Mouse (Mus musculus): ENCODE measurements around the gene Nr1h2. TPM values are rescaled to one million over a fixed set of nuclear protein-coding genes. Genes with fewer than 3 reads are reported as not detected.

Nr1h2 gene
- polyA plus RNA-seq, 1 experiment from 2014 or later, result 65.6 TPM

DNA sequence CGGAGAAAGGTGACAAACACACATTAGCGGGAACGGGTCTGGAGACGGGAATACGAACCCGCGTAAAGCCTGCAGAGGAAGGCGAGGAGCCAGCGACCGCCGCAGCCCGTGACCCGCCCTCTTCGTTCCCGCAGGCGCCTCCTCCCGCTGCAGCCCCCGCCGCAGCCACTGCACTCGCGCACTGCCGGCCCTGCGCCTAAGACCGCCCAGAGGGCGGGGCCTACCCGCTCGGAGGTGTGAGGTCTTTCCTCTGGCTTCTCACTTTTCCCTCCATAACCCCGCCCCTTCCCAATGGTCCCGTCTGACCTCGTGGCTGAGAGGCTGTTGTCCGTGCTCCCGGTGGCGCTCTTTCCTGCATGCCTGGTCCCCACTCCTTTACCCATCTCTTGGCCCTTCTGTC is 35.4 kb upstream of the Nr1h2 start:
- under 1% methylated on average over 31 of the region's 33 CpGs for WGBS

DNA sequence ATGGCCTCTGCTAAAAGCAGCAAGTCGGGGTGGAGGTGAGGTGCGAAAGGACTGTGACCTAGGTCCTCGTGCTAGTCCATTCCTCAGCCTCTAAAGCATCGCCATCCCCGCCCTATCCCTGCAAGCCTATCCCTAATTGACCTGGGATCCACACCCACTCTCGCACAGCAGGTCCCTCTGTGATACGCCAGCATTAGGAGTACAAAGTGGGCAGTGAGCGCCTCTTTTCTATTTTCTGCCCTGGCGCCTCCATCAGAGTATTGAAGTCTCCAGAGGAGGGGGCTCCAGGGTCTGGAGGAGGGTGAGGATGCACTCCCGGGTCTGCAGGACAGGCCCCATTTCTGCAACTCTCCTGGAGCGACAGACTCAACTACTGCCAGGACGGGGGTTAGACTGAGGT is 34.6 kb upstream of the Nr1h2 start:
- peaks cover 3% of the 10 kb centered on the region; the same call in 1 of the 2 replicates for H3K4me1 ChIP-seq (replicated peaks; ENCODE audit: control insufficient read depth, insufficient read depth, low read length)
- peaks cover 90% of the 10 kb centered on the region for H3K27me3 ChIP-seq (replicated peaks; ENCODE audit: control insufficient read depth, insufficient read depth, low read length)
- H3K36me3 ChIP-seq (ENCODE audit: control insufficient read depth, insufficient read depth, low read length), result no peaks in the 10 kb centered on the region
- H3K4me3 ChIP-seq (ENCODE audit: low read depth, low read length), result no peak overlapping the region
- 13% methylated on average over 12 of the region's 12 CpGs for WGBS
- H3K9ac ChIP-seq (ENCODE audit: low read depth, low read length), result no peak overlapping the region
- peak overlapping the region; percentile 68 for H3K4me2 ChIP-seq
- H3K9me3 ChIP-seq (ENCODE audit: control insufficient read depth, low read length), result no peaks in the 10 kb centered on the region
- DNase-seq (ENCODE audit: low spot score) (no peak), ATAC-seq (replicated peaks; ENCODE audit: low FRiP score) (no peak)
- H3K27ac ChIP-seq (ENCODE audit: low read depth, low read length), result no peak overlapping the region

More for the DNA sequence above, 35.4 kb upstream of the Nr1h2 start:
- peak; percentile 71 for DNase-seq (ENCODE audit: low spot score)
- peak overlapping the region; percentile 44 for H3K4me3 ChIP-seq (ENCODE audit: low read depth, low read length)
- peaks cover 3% of the 10 kb centered on the region; the same call in 1 of the 2 replicates for H3K4me1 ChIP-seq (replicated peaks; ENCODE audit: control insufficient read depth, insufficient read depth, low read length)
- no peak overlapping the region for H3K9ac ChIP-seq (ENCODE audit: low read depth, low read length)
- ATAC-seq (replicated peaks; ENCODE audit: low FRiP score), result peak; percentile 35; the same call in 1 of the 2 replicates
- H3K27ac ChIP-seq (ENCODE audit: low read depth, low read length), result no peak overlapping the region
- no peaks in the 10 kb centered on the region for H3K9me3 ChIP-seq (ENCODE audit: control insufficient read depth, low read length)
- H3K27me3 ChIP-seq (replicated peaks; ENCODE audit: control insufficient read depth, insufficient read depth, low read length), result peaks cover 98% of the 10 kb centered on the region
- no peaks in the 10 kb centered on the region for H3K36me3 ChIP-seq (ENCODE audit: control insufficient read depth, insufficient read depth, low read length)
- peak overlapping the region; percentile 68 for H3K4me2 ChIP-seq

DNA sequence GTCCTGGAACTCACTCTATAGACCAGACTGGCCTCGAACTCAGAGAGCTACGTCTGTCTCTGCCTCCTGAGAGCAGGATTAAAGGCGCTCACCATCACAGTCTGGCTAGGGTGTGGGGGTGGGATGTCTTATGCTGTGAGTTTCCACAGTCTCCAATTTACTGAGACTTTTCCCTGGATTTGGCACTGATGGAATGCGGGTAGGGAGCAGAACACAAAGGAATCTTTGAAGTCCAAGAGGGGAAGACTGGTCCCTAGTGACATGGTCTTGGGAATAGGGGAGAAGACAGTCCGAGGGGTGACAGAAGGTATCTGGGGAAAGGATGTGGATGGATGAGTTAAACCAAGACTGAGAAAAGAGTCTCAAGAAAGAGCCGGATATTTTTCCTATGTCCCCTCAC is 33.9 kb upstream of the Nr1h2 start:
- WGBS, result 39% methylated on average over 6 of the region's 6 CpGs
- H3K9me3 ChIP-seq (ENCODE audit: control insufficient read depth, low read length), result no peaks in the 10 kb centered on the region
- peak overlapping the region; percentile 7; the same call in 1 of the 2 replicates for H3K4me3 ChIP-seq (ENCODE audit: low read depth, low read length)
- H3K4me2 ChIP-seq, result no peak overlapping the region
- ATAC-seq (replicated peaks; ENCODE audit: low FRiP score) (no peak), DNase-seq (ENCODE audit: low spot score) (no peak)
- H3K36me3 ChIP-seq (ENCODE audit: control insufficient read depth, insufficient read depth, low read length), result no peaks in the 10 kb centered on the region
- no peak overlapping the region for H3K9ac ChIP-seq (ENCODE audit: low read depth, low read length)
- no peak overlapping the region for H3K27ac ChIP-seq (ENCODE audit: low read depth, low read length)
- peaks cover 84% of the 10 kb centered on the region for H3K27me3 ChIP-seq (replicated peaks; ENCODE audit: control insufficient read depth, insufficient read depth, low read length)
- H3K4me1 ChIP-seq (replicated peaks; ENCODE audit: control insufficient read depth, insufficient read depth, low read length), result peaks cover 3% of the 10 kb centered on the region; the same call in 1 of the 2 replicates

DNA sequence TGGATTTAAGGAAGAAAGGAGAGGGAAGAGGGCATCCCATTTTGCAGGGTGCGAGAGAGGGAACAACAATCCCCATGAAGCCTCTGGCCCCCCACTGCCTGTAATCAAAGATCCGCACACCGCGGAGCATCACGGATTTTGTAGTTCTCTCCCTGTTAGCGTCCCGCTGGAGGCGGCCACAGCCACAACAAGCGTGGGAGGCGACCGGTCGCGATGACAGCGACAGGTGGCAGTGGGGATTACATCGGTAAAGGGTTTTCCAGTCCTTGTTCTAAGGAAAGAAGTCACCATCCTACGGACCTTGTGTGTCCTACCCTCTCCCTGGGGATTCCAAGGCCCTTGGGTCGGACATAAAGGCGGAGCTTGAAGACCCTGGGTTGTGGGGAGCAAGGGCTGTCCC is 33.2 kb upstream of the Nr1h2 start:
- Histone ChIP-seq H3K4me1 (replicated peaks; ENCODE audit: control insufficient read depth, insufficient read depth, low read length) (peaks cover 3% of the 10 kb centered on the region; the same call in 1 of the 2 replicates), H3K36me3 (ENCODE audit: control insufficient read depth, insufficient read depth, low read length) (no peaks in the 10 kb centered on the region), H3K4me2 (peak overlapping the region; percentile 45), H3K27me3 (replicated peaks; ENCODE audit: control insufficient read depth, insufficient read depth, low read length) (peaks cover 81% of the 10 kb centered on the region), H3K27ac (ENCODE audit: low read depth, low read length) (no peak overlapping the region), H3K9me3 (ENCODE audit: control insufficient read depth, low read length) (no peaks in the 10 kb centered on the region), H3K9ac (ENCODE audit: low read depth, low read length) (no peak overlapping the region), H3K4me3 (ENCODE audit: low read depth, low read length) (peak overlapping the region; percentile 20; the same call in 1 of the 2 replicates)
- DNase-seq (ENCODE audit: low spot score) (no peak), ATAC-seq (replicated peaks; ENCODE audit: low FRiP score) (no peak)
- WGBS, result 1% methylated on average over 18 of the region's 18 CpGs

DNA sequence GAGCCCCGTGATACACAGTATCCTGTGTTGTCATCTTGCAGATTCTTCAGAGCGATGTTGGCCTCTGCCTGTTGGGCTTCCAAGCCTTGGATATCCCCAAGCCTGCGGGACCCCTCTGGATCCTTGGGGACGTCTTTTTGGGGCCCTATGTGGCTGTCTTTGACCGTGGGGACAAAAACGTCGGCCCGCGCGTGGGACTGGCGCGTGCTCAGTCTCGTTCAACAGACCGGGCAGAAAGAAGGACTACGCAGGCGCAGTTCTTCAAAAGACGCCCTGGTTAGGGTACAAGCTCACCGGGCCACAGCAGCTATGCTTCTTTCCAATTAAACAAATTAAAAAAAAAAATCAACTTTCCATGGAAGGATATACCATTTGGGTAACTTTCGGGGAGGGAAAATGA is 32.8 kb upstream of the Nr1h2 start:
- Histone ChIP-seq H3K4me2 (peak overlapping the region; percentile 45), H3K4me3 (ENCODE audit: low read depth, low read length) (peak overlapping the region; percentile 20; the same call in 1 of the 2 replicates), H3K9ac (ENCODE audit: low read depth, low read length) (no peak overlapping the region), H3K27ac (ENCODE audit: low read depth, low read length) (no peak overlapping the region), H3K27me3 (replicated peaks; ENCODE audit: control insufficient read depth, insufficient read depth, low read length) (peaks cover 78% of the 10 kb centered on the region), H3K4me1 (replicated peaks; ENCODE audit: control insufficient read depth, insufficient read depth, low read length) (peaks cover 3% of the 10 kb centered on the region; the same call in 1 of the 2 replicates), H3K36me3 (ENCODE audit: control insufficient read depth, insufficient read depth, low read length) (no peaks in the 10 kb centered on the region), H3K9me3 (ENCODE audit: control insufficient read depth, low read length) (no peaks in the 10 kb centered on the region)
- ATAC-seq (replicated peaks; ENCODE audit: low FRiP score), result no peak
- WGBS, result 16% methylated on average over 19 of the region's 19 CpGs
- DNase-seq (ENCODE audit: low spot score), result no peak

DNA sequence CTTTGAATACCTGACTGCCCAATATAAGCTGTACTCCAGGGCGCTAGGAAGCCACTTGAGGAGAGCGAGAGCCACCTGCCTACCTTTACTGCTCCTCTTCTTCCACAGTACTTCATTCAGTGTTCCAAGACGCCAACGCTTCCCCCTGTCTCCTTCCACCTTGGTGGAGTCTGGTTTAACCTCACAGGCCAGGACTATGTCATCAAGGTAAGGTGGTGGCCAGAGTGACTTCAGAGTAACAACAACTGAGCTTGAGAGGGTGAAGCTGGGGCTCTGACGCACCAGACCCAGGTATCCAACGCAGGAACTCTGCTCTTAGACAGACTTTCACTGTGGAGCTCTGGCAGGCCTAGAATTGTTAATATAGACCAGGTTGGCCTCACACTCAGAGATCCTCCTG is 31.9 kb upstream of the Nr1h2 start:
- DNase-seq (ENCODE audit: low spot score) (no peak), ATAC-seq (replicated peaks; ENCODE audit: low FRiP score) (no peak)
- Histone ChIP-seq H3K9me3 (ENCODE audit: control insufficient read depth, low read length) (no peaks in the 10 kb centered on the region), H3K27me3 (replicated peaks; ENCODE audit: control insufficient read depth, insufficient read depth, low read length) (peaks cover 69% of the 10 kb centered on the region), H3K4me1 (replicated peaks; ENCODE audit: control insufficient read depth, insufficient read depth, low read length) (peaks cover 3% of the 10 kb centered on the region; the same call in 1 of the 2 replicates), H3K27ac (ENCODE audit: low read depth, low read length) (no peak overlapping the region), H3K4me2 (no peak overlapping the region), H3K4me3 (ENCODE audit: low read depth, low read length) (no peak overlapping the region), H3K9ac (ENCODE audit: low read depth, low read length) (no peak overlapping the region), H3K36me3 (ENCODE audit: control insufficient read depth, insufficient read depth, low read length) (no peaks in the 10 kb centered on the region)
- WGBS, result 77% methylated on average over 6 of the region's 6 CpGs

DNA sequence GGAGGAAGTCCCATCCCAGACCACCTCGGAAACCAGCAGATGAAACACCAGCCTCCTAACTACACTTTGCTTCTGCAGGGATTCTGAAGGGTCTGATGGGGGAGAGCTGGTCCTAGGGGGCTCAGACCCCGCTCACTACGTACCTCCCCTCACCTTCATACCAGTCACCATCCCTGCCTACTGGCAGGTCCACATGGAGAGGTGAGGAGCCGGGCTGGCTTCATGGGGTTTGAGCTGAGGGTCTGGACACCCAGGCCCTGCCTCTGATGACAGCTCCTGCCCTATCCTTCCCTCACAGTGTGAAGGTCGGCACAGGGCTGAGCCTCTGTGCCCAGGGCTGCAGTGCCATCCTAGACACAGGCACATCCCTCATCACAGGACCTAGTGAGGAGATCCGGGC is 31.2 kb upstream of the Nr1h2 start:
- Histone ChIP-seq H3K9me3 (ENCODE audit: control insufficient read depth, low read length) (no peaks in the 10 kb centered on the region), H3K4me3 (ENCODE audit: low read depth, low read length) (no peak overlapping the region), H3K27ac (ENCODE audit: low read depth, low read length) (no peak overlapping the region), H3K9ac (ENCODE audit: low read depth, low read length) (no peak overlapping the region), H3K4me2 (no peak overlapping the region), H3K36me3 (ENCODE audit: control insufficient read depth, insufficient read depth, low read length) (no peaks in the 10 kb centered on the region), H3K27me3 (replicated peaks; ENCODE audit: control insufficient read depth, insufficient read depth, low read length) (peaks cover 66% of the 10 kb centered on the region), H3K4me1 (replicated peaks; ENCODE audit: control insufficient read depth, insufficient read depth, low read length) (peaks cover 3% of the 10 kb centered on the region; the same call in 1 of the 2 replicates)
- DNase-seq (ENCODE audit: low spot score) (no peak), ATAC-seq (replicated peaks; ENCODE audit: low FRiP score) (no peak)
- 81% methylated on average over 6 of the region's 6 CpGs for WGBS

DNA sequence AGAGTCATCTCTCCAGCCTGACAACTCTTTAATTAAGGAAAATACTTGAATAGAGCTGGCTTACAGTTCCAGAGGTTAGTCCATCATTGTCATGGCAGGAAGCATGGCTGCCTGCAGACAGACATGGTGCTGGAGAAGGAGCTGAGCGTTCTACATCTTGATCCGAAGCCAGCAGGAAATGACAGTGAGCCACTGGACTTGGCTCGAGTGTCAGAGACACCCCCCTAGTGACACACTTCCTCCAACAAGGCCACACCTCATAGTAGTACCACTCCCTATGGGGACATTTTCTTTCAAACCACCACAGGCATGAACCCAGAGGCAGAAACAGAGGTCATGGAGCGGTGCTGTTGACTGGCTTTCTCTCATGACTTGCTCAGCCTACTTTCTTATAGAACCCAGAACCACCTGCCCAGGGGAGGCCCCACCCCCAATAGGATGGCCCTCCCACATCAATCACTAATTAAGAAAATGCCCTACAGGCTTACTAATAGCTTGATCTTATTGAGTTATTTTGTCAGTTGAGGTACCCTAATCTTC is 30.6 kb upstream of the Nr1h2 start:
- H3K9ac ChIP-seq (ENCODE audit: low read depth, low read length), result no peak overlapping the region
- H3K27me3 ChIP-seq (replicated peaks; ENCODE audit: control insufficient read depth, insufficient read depth, low read length), result peaks cover 60% of the 10 kb centered on the region

DNA sequence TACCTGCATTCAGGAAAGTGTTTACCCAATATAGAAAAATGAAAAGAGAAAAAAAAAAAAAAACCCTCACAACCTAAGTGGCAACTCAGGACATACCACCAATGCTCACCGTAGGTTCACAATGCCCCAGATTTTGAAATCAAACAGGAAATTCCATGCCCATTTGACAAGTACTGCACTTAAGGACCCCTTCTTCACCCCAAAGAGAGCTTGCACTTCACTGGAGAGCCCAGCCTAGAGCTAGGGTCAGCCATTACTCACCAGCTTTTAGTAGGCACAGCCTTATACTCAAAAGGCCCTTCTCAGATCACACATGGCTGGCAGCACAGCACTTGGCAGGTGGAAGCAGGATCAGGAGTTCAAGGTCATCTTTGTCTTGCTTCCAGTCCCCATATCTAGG is 29.4 kb upstream of the Nr1h2 start:
- ATAC-seq (replicated peaks; ENCODE audit: low FRiP score) (no peak), DNase-seq (ENCODE audit: low spot score) (no peak)
- Histone ChIP-seq H3K4me1 (replicated peaks; ENCODE audit: control insufficient read depth, insufficient read depth, low read length) (no peaks in the 10 kb centered on the region), H3K4me3 (ENCODE audit: low read depth, low read length) (no peak overlapping the region), H3K36me3 (ENCODE audit: control insufficient read depth, insufficient read depth, low read length) (no peaks in the 10 kb centered on the region), H3K9ac (ENCODE audit: low read depth, low read length) (no peak overlapping the region), H3K27me3 (replicated peaks; ENCODE audit: control insufficient read depth, insufficient read depth, low read length) (peaks cover 48% of the 10 kb centered on the region), H3K4me2 (no peak overlapping the region), H3K27ac (ENCODE audit: low read depth, low read length) (no peak overlapping the region), H3K9me3 (ENCODE audit: control insufficient read depth, low read length) (no peaks in the 10 kb centered on the region)
- 64% methylated on average over 1 of the region's 1 CpGs for WGBS

More for the DNA sequence above, 30.6 kb upstream of the Nr1h2 start:
- no peak overlapping the region for H3K4me3 ChIP-seq (ENCODE audit: low read depth, low read length)
- H3K4me1 ChIP-seq (replicated peaks; ENCODE audit: control insufficient read depth, insufficient read depth, low read length), result peaks cover 3% of the 10 kb centered on the region; the same call in 1 of the 2 replicates
- no peaks in the 10 kb centered on the region for H3K36me3 ChIP-seq (ENCODE audit: control insufficient read depth, insufficient read depth, low read length)
- no peak overlapping the region for H3K27ac ChIP-seq (ENCODE audit: low read depth, low read length)
- H3K4me2 ChIP-seq, result no peak overlapping the region
- DNase-seq (ENCODE audit: low spot score) (no peak), ATAC-seq (replicated peaks; ENCODE audit: low FRiP score) (no peak)
- WGBS, result 50% methylated on average over 4 of the region's 4 CpGs
- H3K9me3 ChIP-seq (ENCODE audit: control insufficient read depth, low read length), result no peaks in the 10 kb centered on the region

All from liver, embryonic 11.5 days (tissue).